Mouse (Mus musculus) G1E (cell line): ENCODE measurements around the gene Usp4. TPM values are rescaled to one million over a fixed set of nuclear protein-coding genes. Genes with fewer than 3 reads are reported as not detected.

Experiments used
- ATAC-seq: 2 replicates; pipeline ENCODE4 v1.8.0; 2016; ENCODE audit warnings: mild to moderate bottlenecking; ENCODE audit not compliant: insufficient number of reproducible peaks, poor library complexity, low FRiP score, severe bottlenecking; ENCODE audit errors: extremely low read depth
- DNase-seq: peaks from one replicate; pipeline ENCODE4 v3.0.0; 2012; ENCODE audit warnings: low spot score
- H3K27me3 ChIP-seq: 2 replicates; pipeline ENCODE4 v1.6.1; 2012; ENCODE audit warnings: mild to moderate bottlenecking, low read length, inconsistent platforms; ENCODE audit not compliant: insufficient read depth
- H3K36me3 ChIP-seq: replicated peaks from 2 replicates; pipeline ENCODE3; 2012; ENCODE audit warnings: mild to moderate bottlenecking, inconsistent platforms
- H3K4me1 ChIP-seq: 2 replicates; pipeline ENCODE4 v1.6.1; 2012; ENCODE audit warnings: low read depth, low read length, inconsistent platforms, mixed read lengths; ENCODE audit not compliant: insufficient read depth
- H3K4me3 ChIP-seq: 2 replicates; pipeline ENCODE4 v1.5.1; 2012; ENCODE audit warnings: low read depth, mild to moderate bottlenecking, inconsistent platforms, low read length, moderate library complexity, mixed read lengths
- H3K9me3 ChIP-seq: replicated peaks from 2 replicates; pipeline ENCODE4 v1.6.1; 2012; ENCODE audit warnings: inconsistent platforms
- CTCF ChIP-seq: IDR thresholded peaks from 2 replicates; pipeline ENCODE4 v1.5.1; 2012; ENCODE audit warnings: low read depth, low read length, inconsistent platforms, mixed read lengths
- GATA1 ChIP-seq: IDR thresholded peaks from 2 replicates; pipeline ENCODE4 v1.6.1; 2012; ENCODE audit warnings: borderline replicate concordance, low read length, inconsistent platforms, mixed read lengths
- GATA2 ChIP-seq: IDR thresholded peaks from 2 replicates; pipeline ENCODE4 v1.6.1; 2012; ENCODE audit warnings: low read depth, low read length, inconsistent platforms, borderline replicate concordance
- POLR2AphosphoS5 ChIP-seq: IDR thresholded peaks from 2 replicates; pipeline ENCODE4 v1.6.1; 2012; ENCODE audit warnings: low read depth, low read length, inconsistent platforms; ENCODE audit not compliant: insufficient replicate concordance
- TAL1 ChIP-seq: conservative IDR thresholded peaks from 2 replicates; pipeline ENCODE4 v1.6.1; 2012; ENCODE audit warnings: low read depth, low read length, inconsistent platforms, mixed read lengths
- polyA plus RNA-seq: library from polyadenylated mRNA; stranded (reverse); fragments of >175 nt; gene quantifications from 2 replicates; pipeline ENCODE4 v1.2.3, GENCODE M21; 2012
- total RNA-seq, 2 experiments: library from RNA; stranded (forward) in 1 of 2; stranded (reverse) in 1 of 2; fragments of 200-1000 nt in 1 of 2; fragments of >200 nt in 1 of 2; fragmentation: Nextera tagmentation in 1 of 2; gene quantifications; 2 replicates each; pipeline ENCODE4 v1.2.3; 2014 to 2017

The Usp4 gene
- total and polyA plus RNA-seq, 3 experiments = 76.5 to 131 (median 97.3) TPM

DNA sequence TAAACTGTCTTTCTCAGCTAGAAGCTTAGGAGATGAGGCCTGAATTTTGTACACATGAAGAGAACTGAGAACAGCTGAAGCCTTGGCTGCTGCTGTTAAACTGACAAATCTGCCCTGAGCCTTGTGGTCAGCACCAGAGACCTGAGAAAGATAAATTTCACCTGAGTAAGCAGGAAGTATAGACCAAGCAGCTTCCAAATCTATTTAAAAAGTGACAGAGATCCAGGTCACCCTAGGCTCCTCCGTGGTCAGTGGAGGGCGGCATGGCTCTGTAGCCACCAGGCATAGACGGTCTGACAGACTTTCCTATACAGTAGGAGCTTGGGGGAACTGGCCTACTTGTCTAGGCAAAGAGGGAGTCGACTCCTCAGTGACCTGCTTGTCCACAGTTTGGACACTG lies 39.2 kb downstream of the Usp4 start:
- no peaks in the 10 kb centered on the region for H3K4me1 ChIP-seq
- no peaks in the 10 kb centered on the region for H3K27me3 ChIP-seq
- ATAC-seq (no peak), DNase-seq (no peak)
- H3K4me3 ChIP-seq = no peak overlapping the region
- H3K36me3 ChIP-seq = peaks cover 95% of the 10 kb centered on the region
- TF ChIP-seq GATA1 = no peak
- no peak for TF ChIP-seq POLR2AphosphoS5
- TF ChIP-seq TAL1 = no peak
- no peak for TF ChIP-seq GATA2
- no peak for TF ChIP-seq CTCF
- no peaks in the 10 kb centered on the region for H3K9me3 ChIP-seq

DNA sequence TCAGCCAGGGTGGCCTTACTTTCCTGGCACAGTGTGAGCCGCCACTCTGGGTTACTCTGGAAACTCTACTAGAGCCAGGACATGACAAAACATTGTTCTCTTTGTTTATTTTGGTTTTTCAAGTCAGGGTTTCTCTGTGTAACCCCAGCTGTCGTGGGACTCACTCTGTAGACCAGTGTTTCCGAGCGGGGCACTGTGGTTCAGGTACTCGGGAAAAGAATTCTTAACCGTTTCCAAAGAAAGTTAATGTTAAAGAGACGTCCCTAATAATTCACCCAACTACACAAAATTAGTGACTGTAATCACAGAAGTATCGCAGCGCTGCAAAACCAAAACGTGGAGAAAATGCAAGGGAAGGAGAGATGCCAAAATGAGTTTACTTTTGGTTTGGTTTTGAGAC lies 40.9 kb downstream of the Usp4 start:
- Histone ChIP-seq H3K4me1 (no peaks in the 10 kb centered on the region; the same call in 1 of the 2 replicates), H3K27me3 (no peaks in the 10 kb centered on the region), H3K36me3 (peaks cover 96% of the 10 kb centered on the region), H3K9me3 (no peaks in the 10 kb centered on the region), H3K4me3 (no peak overlapping the region)
- no peak for ATAC-seq
- DNase-seq = no peak
- TF ChIP-seq GATA2 (no peak), CTCF (no peak), TAL1 (no peak), POLR2AphosphoS5 (no peak), GATA1 (no peak)

GRCm38 (mm10) chr9:108389220-108389619 lies 41.6 kb downstream of the Usp4 start:
- TF ChIP-seq POLR2AphosphoS5 = no peak
- no peak for TF ChIP-seq CTCF
- no peak for TF ChIP-seq GATA1
- no peak for TF ChIP-seq GATA2
- no peak for TF ChIP-seq TAL1
- Histone ChIP-seq H3K4me3 (no peak overlapping the region), H3K9me3 (no peaks in the 10 kb centered on the region), H3K27me3 (no peaks in the 10 kb centered on the region), H3K4me1 (no peaks in the 10 kb centered on the region; the same call in 1 of the 2 replicates), H3K36me3 (peaks cover 96% of the 10 kb centered on the region)
- ATAC-seq = no peak
- DNase-seq = no peak

DNA sequence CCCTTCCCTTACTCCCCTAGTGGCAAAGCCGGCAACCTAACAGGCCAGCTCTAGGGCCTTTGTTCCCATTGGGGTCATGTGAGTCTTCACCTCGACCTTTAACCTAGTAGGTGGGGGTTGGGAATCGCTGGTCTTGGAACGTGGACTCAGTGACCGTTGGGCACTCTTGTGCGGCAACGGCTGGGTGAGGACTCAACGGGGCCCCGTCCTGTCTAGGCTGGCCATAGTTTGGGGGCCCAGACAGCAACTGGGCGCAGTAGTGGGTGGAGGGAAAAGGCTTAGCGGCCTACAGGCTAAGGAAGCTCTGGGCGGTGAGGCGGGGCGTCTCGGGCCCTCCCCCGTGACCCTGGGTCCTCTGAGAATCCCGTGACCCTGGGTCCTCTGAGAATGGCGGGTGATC lies 45.0 kb downstream of the Usp4 start, which contains the start of gene 1700102P08Rik:
Gene 1700102P08Rik (plus strand): TSS at position 130 of the 400 bp plus-strand sequence.
- peaks cover 68% of the 10 kb centered on the region for H3K36me3 ChIP-seq
- no peak for ATAC-seq

GRCm38 (mm10) chr9:108394191-108394590 lies 46.5 kb downstream of the Usp4 start:
- ATAC-seq = no peak
- H3K36me3 ChIP-seq = peaks cover 53% of the 10 kb centered on the region

More for the DNA sequence above, 45.0 kb downstream of the Usp4 start, which contains the start of gene 1700102P08Rik:
- H3K4me3 ChIP-seq = no peak within 1 kb of the TSS
- no peaks in the 10 kb centered on the region for H3K27me3 ChIP-seq
- no peak for DNase-seq
- peaks cover 4% of the 10 kb centered on the region for H3K4me1 ChIP-seq
- H3K9me3 ChIP-seq = no peaks in the 10 kb centered on the region
- TF ChIP-seq TAL1 (no peak), GATA1 (no peak), CTCF (no peak), POLR2AphosphoS5 (no peak), GATA2 (no peak)

GRCm38 (mm10) chr9:108395427-108395826 lies 47.8 kb downstream of the Usp4 start:
- Histone ChIP-seq H3K4me3 (no peak overlapping the region), H3K36me3 (peaks cover 42% of the 10 kb centered on the region), H3K9me3 (no peaks in the 10 kb centered on the region), H3K27me3 (no peaks in the 10 kb centered on the region), H3K4me1 (peaks cover 4% of the 10 kb centered on the region)
- DNase-seq = no peak
- no peak for TF ChIP-seq POLR2AphosphoS5
- no peak for TF ChIP-seq CTCF
- TF ChIP-seq TAL1 = no peak
- no peak for TF ChIP-seq GATA1
- no peak for TF ChIP-seq GATA2
- no peak for ATAC-seq

More at GRCm38 (mm10) chr9:108394191-108394590, 46.5 kb downstream of the Usp4 start:
- no peak for TF ChIP-seq GATA1
- no peak for TF ChIP-seq CTCF
- no peak for TF ChIP-seq POLR2AphosphoS5
- no peak for TF ChIP-seq TAL1
- TF ChIP-seq GATA2 = no peak
- H3K4me3 ChIP-seq = no peak overlapping the region
- DNase-seq = no peak
- H3K9me3 ChIP-seq = no peaks in the 10 kb centered on the region
- peaks cover 4% of the 10 kb centered on the region for H3K4me1 ChIP-seq
- H3K27me3 ChIP-seq = no peaks in the 10 kb centered on the region
